Mouse (Mus musculus) hematopoietic stem cell, adult 5-6 weeks (primary cell): Measurements from ENCODE around the gene Nup85. TPM values are rescaled to one million over a fixed set of nuclear protein-coding genes. Genes with fewer than 3 reads are reported as not detected.

Experiments used
- ATAC-seq, 2 experiments: fragments of 125-278 bp in 1 of 2; replicated peaks in 1 of 2; 2 replicates each; pipeline ENCODE4 v1.8.0; 2016 to 2017; ENCODE audit warnings: inconsistent platforms in 2 of 2, mild to moderate bottlenecking in 2 of 2, moderate number of reproducible peaks in 2 of 2, low read depth in 1 of 2, moderate TSS enrichment in 1 of 2; ENCODE audit not compliant: low FRiP score in 2 of 2, poor library complexity in 2 of 2, severe bottlenecking in 2 of 2, insufficient read depth in 1 of 2, low TSS enrichment in 1 of 2
- total RNA-seq: library from RNA; stranded (forward); fragments of 172-1452, 232-1000 nt; gene quantifications from 2 replicates; pipeline ENCODE4 v1.2.3, GENCODE M21; 2017

Nup85 gene
- total RNA-seq, 1 experiment from 2014 or later = 108 TPM

- ATAC-seq = no peak
Measured at GRCm38 (mm10) chr11:115623487-115624070, 59.3 kb downstream of the Nup85 start.

- no peak for ATAC-seq
Measured at GRCm38 (mm10) chr11:115625877-115626276, 61.6 kb downstream of the Nup85 start.

GRCm38 (mm10) chr11:115626824-115627616 lies 62.8 kb downstream of the Nup85 start:
- ATAC-seq = no peak

DNA sequence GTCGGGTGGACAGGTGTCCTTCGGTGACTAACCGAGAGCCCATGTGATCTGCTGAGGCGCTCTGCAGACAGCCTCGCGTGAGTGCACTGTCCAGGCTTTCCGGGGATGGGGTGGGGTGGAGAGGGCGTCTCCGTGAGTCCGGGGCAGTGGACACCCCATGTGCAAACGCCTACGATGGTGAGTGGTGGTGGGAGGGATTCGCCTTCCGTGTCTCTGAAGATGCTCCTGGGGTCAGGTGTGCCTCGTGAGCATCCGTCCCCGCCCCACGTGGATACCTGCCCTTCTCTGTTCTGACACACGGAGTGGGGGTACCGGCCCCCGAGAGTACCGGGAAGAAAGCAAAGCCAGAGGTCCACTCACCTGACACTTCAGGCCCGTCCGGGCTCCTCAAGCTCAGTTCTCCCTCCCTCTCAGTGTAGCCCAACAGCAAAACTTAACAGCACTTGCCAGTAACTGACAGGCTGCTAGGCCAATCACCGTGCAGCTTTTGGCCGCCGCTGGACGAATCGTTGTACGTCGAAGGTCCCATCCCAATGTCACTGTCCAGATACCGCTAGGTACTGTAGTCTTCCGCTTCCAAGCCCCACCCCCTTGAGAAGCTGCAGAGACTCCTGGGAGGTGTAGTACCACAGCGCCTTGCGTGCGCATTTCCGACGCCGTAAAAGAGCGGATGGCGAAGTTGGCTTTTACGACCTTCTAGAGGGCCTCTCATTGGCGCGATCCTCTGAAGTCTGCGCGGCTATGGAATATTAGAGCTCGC lies 63.7 kb downstream of the Nup85 start, which contains the start of gene Slc25a19:
Gene Slc25a19, minus strand, starts transcription at position 591 of the 760 bp plus-strand sequence.
- ATAC-seq = peak; percentile 96

DNA sequence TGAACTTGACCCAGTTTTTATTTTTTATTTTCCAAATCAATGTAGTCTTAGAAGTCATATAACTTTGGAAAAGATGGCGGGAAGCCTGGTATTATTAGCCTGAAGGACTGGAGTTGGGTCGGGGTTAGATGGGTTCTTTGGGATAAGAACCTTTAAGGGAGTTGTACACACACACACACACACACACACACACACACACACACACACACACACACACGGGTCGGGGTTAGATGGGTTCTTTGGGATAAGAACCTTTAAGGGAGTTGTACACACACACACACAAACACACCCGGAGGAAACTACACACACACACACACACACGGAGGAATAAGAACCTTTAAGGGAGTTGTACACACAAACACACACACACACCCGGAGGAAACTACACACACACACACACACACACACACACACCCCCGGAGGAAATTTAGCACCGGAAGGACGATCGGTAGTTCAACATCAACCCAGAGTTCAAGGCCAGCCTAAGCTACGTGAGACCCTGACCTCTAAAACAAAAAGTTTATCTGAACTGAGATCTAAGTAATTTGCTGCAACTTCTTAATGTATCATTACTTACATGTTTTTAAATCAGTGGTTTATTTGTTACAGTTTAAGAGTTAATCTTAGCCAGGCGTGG lies 64.3 kb downstream of the Nup85 start:
- ATAC-seq = no peak

GRCm38 (mm10) chr11:115629734-115630531 lies 65.7 kb downstream of the Nup85 start:
- no peak for ATAC-seq

DNA sequence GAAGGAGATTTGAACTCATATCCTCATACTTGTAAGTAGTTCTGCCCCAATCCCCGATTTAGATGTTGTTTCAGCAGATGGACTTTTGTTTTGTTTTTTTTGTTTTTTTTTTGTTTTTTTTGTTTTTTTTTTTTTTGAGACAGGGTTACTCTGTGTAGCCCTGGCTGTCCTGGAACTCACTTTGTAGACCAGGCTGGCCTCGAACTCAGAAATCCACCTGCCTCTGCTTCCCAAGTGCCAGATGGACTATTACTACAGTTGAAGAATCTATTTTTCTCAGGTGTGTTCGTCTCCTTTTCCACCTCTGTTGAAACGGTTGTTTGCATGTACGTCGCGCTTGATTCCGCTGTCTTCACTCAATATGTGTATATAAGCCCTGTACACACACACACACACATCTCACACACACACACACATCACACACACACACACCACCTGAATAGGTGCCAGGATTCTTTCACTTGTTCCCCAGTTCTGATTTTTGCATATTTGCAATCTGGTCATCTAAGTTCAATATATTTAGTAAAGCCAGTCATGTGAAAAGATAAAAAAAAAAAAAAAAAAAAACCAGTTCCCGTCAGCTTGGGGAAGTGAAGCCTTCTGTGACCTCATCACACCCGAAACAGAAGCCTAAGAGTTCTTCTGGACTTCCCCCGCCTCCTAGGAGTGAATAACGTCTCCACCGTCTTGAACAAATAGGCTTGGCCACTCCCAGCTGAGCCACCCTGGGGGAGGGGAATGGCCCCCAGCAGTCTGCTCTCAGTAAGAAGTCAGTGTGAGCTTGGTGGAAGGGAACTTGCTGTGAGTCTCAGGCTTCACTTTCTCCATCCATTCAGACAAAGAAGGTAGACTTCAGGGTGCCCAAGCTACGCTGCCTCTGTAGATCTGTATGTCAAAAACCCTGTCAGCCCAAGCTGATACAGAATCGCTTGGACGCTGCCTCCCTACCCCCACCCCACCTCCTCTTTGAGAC lies 66.6 kb downstream of the Nup85 start:
- peak; percentile 63 to 65 for ATAC-seq

GRCm38 (mm10) chr11:115631505-115631890 lies 67.3 kb downstream of the Nup85 start:
- ATAC-seq = no peak

GRCm38 (mm10) chr11:115632247-115632646 lies 68.0 kb downstream of the Nup85 start:
- ATAC-seq = no peak

DNA sequence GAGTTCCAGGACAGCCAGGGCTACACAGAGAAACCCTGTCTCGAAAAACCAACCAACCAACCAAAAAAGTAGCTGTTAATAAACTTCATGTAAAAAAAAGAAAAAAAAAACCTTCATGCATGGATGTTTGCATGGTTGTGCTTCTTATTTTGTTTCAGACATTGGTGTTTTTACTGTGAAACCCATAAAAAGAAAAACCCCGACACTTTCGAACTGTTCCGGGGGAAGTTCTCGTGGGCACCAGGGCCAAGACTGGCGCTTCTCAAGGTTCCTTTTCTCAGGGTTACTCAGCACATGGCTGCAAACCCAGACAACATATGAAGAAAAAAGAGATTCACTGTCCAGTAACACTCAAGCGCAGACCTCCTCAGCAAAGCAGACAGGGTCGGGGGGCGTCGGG lies 68.6 kb downstream of the Nup85 start:
- ATAC-seq = no peak

Other genes with a start within 250 kb of the Nup85 start
- not detected in 2 replicates for gene Ush1g, start 242.4 kb upstream of the Nup85 start, total RNA-seq
- gene Otop3, start 229.7 kb upstream of the Nup85 start, total RNA-seq = not detected in 2 replicates
- gene Hid1, start 196.7 kb upstream of the Nup85 start, total RNA-seq = 2.6 and 7.9 TPM in 2 replicates
- 0.05 TPM in 1 of 2 replicates, not detected in the other for gene Cdr2l, start 182.5 kb upstream of the Nup85 start, total RNA-seq
- gene Mrpl58, start 160.7 kb upstream of the Nup85 start, total RNA-seq = 48.3 and 67.2 TPM in 2 replicates
- 507 and 778 TPM in 2 replicates for gene Atp5h, start 144.5 kb upstream of the Nup85 start, total RNA-seq
- 15.0 and 22.1 TPM in 2 replicates for gene Kctd2, start 144.3 kb upstream of the Nup85 start, total RNA-seq
- not detected in 2 replicates for gene Trim80, start 123.9 kb upstream of the Nup85 start, total RNA-seq
- gene Slc16a5, start 102.0 kb upstream of the Nup85 start, total RNA-seq = not detected in 2 replicates
- gene Armc7, start 88.8 kb upstream of the Nup85 start, total RNA-seq = 14.7 and 14.9 TPM in 2 replicates
- gene Nt5c, start 72.6 kb upstream of the Nup85 start, total RNA-seq = 62.3 and 99.8 TPM in 2 replicates
- 122 and 126 TPM in 2 replicates for gene Jpt1, start 50.0 kb upstream of the Nup85 start, total RNA-seq
- 501 and 618 TPM in 2 replicates for gene Sumo2, start 28.2 kb upstream of the Nup85 start, total RNA-seq
- 26.5 and 28.1 TPM in 2 replicates for gene Mrps7, start 39.5 kb downstream of the Nup85 start, total RNA-seq
- gene Gga3, start 39.6 kb downstream of the Nup85 start, total RNA-seq = 26.3 and 39.2 TPM in 2 replicates
- gene Mif4gd, start 48.5 kb downstream of the Nup85 start, total RNA-seq = 19.1 and 23.3 TPM in 2 replicates
- 21.6 and 33.8 TPM in 2 replicates for gene Slc25a19, start 63.9 kb downstream of the Nup85 start, total RNA-seq
- gene Grb2, start 144.2 kb downstream of the Nup85 start, total RNA-seq = 38.1 and 93.3 TPM in 2 replicates
- gene Tmem94, start 201.0 kb downstream of the Nup85 start, total RNA-seq = 10.9 and 33.5 TPM in 2 replicates
- 3.7 and 5.0 TPM in 2 replicates for gene Caskin2, start 249.2 kb downstream of the Nup85 start, total RNA-seq